Mouse (Mus musculus): ENCODE results near the gene Nek7. TPM values are rescaled to one million over a fixed set of nuclear protein-coding genes. Genes with fewer than 3 reads are reported as not detected.

Nek7 gene
- total RNA-seq, 2 experiments from 2014 or later: 31.3 to 33.0 TPM

GRCm38 (mm10) chr1:138535758-138536574 is 84.0 kb downstream of the Nek7 start:
- intact Hi-C loops (cut with DNase I): no loop called here
- DNase-seq (ENCODE audit: low spot score in 2 of 2): no peak

DNA sequence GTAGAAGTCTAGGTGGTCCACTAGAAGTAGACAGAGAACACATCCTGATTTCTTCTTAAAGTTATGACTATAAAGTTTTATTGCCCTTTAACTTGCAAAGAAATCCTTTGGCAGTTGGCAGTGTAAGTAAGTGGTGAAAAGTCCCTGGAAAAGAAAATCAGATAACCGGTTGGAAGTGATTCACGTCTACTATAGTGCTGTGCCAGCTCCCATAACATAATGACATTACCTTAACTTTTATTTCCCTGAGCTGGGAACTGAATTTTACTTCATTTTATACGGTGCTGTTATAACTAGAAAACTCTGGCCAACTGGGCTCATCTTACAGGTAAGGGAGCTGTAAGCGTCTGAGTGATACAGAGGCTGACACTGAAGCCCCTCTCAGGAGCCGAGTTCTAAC is 89.3 kb downstream of the Nek7 start:
- intact Hi-C loops (cut with DNase I): no loop called here

DNA sequence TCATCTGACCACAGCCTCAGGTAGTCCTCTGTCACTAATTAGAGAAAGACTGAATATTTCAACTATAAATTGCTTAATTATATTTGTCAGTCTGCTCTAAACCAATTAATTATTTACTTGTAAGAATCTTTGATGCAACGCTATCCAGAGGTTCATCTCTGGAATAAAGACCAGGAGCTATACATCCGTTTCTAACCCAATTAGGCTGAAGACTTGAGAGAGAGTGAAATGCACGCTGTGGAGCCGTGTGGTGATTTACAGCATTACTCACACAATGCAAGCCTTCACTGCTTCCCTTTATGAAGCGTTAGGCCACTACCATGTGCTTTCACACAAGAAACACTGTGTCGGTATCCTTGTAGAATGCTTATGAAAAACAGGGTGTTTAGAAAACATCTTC is 96.0 kb downstream of the Nek7 start:
- intact Hi-C loops (cut with DNase I): no loop called here
- no peak for DNase-seq (ENCODE audit: low spot score in 2 of 2)

More for the DNA sequence above, 89.3 kb downstream of the Nek7 start:
- no peak for DNase-seq (ENCODE audit: low spot score in 2 of 2)

- DNase-seq (ENCODE audit: low spot score in 2 of 2): no peak
- intact Hi-C loops (cut with DNase I): no loop called here
Observed at GRCm38 (mm10) chr1:138518235-138518634, 101.7 kb downstream of the Nek7 start.

- no peak for DNase-seq (ENCODE audit: low spot score in 2 of 2)
- intact Hi-C loops (cut with DNase I): no loop called here
Observed at GRCm38 (mm10) chr1:138517360-138518099, 102.4 kb downstream of the Nek7 start.

- intact Hi-C loops (cut with DNase I): no loop called here
Observed at GRCm38 (mm10) chr1:138516946-138517345, 103.0 kb downstream of the Nek7 start.

GRCm38 (mm10) chr1:138515362-138515761 is 104.6 kb downstream of the Nek7 start:
- no peak for DNase-seq (ENCODE audit: low spot score in 2 of 2)
- intact Hi-C loops (cut with DNase I): no loop called here

More at GRCm38 (mm10) chr1:138516946-138517345, 103.0 kb downstream of the Nek7 start:
- no peak for DNase-seq (ENCODE audit: low spot score in 2 of 2)

DNA sequence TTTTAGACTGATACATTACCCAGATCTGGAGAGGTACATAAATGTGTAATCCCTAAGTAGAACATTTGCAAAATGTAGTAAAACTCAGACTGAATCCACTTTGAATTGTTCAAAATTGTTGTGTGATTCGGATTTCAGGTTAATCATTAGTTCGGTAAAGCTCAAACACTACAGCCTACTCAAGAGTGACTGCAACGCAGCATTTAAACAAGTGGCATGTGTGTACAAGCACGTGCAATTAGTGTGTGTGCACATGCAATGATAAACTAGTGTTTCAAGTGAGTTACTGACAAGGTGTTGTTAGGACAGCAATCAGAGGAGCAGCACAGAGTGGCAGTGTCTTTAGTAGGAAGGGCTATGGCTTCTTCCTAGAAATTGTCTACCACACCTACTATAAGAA is 106.0 kb downstream of the Nek7 start:
- intact Hi-C loops (cut with DNase I): no loop called here
- DNase-seq (ENCODE audit: low spot score in 2 of 2): no peak

- no peak for DNase-seq (ENCODE audit: low spot score in 2 of 2)
- intact Hi-C loops (cut with DNase I): no loop called here
Observed at GRCm38 (mm10) chr1:138510566-138510965, 109.4 kb downstream of the Nek7 start.

DNA sequence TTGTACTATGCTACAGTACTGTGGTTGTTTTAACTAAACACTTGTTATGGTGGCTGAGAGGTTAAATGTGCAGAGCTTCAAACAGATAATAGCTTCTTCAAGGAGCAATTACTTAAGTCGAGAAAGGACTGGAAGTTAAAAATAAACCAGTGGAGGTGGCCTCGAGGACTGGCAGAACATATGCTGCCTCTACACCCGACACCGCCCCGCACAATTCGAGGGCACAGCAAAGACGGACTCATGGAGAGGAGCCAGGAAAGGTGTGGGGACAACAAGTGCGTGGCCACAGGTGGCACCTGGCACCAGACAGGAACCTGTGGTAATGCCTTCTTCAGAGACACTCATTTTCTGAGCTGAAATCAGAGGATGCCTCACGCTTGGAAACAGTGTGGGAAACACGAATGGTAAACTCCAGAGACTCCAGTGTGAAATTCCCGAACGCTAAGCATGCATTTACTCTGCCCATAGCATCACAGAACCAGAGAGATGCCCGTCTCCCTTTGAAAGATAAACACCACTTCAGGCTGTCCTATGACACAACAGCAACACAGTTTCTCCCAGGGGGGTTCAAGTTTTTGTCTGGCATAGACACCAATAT is 112.4 kb downstream of the Nek7 start:
- intact Hi-C loops (cut with DNase I): loop anchor here (5.0 kb wide), 1 partner anchor 110 kb away; no protein-coding TSS in a partner anchor

GRCm38 (mm10) chr1:138507014-138507413 is 112.9 kb downstream of the Nek7 start:
- intact Hi-C loops (cut with DNase I): loop anchor here (5.0 kb wide), 1 partner anchor 110 kb away; no protein-coding TSS in a partner anchor
- DNase-seq (ENCODE audit: low spot score in 2 of 2): no peak

More for the DNA sequence above, 112.4 kb downstream of the Nek7 start:
- peak in 1 of 2 experiments; percentile 26 for DNase-seq (ENCODE audit: low spot score in 2 of 2)

GRCm38 (mm10) chr1:138504228-138504627 is 115.7 kb downstream of the Nek7 start:
- intact Hi-C loops (cut with DNase I): no loop called here
- no peak for DNase-seq (ENCODE audit: low spot score in 2 of 2)

GRCm38 (mm10) chr1:138500691-138501090 is 119.2 kb downstream of the Nek7 start:
- DNase-seq (ENCODE audit: low spot score in 2 of 2): no peak
- intact Hi-C loops (cut with DNase I): no loop called here

DNA sequence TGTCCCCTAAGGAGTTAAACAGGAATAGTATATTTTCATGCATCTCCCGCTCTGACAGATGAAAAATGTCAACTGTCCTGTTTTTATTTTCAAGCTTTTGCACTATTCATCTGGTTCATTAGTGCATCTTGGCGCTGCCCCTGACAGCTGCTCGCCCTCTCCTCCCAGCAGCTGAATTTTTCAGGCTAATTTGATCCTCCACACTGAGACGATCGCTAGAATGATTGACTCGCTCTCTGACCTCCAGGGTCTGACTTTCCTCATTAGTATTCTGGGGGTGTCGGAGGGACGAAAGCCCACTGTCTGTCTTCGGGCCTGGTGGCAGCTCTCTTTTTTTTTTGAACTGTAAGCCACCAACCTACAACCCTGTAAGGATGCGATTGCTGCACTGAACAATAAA is 119.8 kb downstream of the Nek7 start:
- DNase-seq (ENCODE audit: low spot score in 2 of 2): no peak
- intact Hi-C loops (cut with DNase I): no loop called here

GRCm38 (mm10) chr1:138499461-138499860 is 120.5 kb downstream of the Nek7 start:
- intact Hi-C loops (cut with DNase I): no loop called here
- peak; percentile 25 to 33 for DNase-seq (ENCODE audit: low spot score in 2 of 2)

DNA sequence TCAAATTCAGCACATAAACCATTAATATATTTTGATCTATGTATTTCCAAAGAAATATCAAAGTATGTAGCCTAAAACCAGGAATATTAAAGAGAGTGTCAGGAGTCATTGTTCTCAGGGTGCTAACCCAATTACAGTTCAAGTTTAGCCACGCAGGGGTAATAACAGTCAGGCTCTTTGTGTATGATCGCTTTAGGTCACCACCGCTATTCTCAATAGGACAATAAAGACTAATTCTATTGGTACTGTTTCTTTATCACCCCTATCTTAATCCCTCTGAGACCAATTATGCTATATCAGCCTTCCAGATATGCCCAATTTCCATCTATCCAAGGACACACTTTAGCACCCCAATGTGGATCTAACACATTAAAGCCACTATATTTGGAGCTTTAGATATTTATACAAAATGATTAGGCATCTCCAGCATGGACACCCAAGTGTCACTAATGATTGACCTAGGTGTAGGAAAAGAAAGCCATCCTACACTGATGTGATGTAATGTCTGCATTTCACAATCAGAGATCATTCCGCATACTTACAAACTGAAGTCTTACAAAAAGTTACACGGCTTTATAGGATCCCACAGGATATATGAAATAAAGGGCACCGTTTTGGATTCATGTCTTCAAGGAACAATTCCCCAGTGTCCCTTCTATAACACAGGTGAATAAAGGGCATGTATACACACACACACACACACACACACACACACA is 128.4 kb downstream of the Nek7 start:
- no peak for DNase-seq (ENCODE audit: low spot score in 2 of 2)
- intact Hi-C loops (cut with DNase I): no loop called here

DNA sequence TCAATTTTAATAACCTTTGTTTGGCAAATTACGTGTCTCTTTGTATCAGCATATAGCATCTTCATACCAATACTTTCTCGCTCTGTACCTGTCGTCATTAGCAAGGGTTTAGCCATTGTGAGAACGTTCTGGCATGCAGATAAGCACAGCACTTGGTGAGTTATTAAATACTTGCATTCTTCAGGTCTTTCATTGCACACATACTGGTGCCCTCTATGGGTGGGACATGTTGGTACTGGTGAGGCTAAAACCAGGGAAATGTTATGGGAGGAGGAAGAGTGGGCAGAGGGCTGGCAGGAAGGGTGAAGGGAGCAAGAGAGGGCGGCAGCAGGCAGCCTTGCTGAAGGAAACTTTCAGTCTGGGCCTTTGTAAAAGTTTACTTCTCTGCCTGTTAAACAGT is 132.4 kb downstream of the Nek7 start:
- intact Hi-C loops (cut with DNase I): no loop called here
- no peak for DNase-seq (ENCODE audit: low spot score in 2 of 2)

GRCm38 (mm10) chr1:138480694-138481093 is 139.2 kb downstream of the Nek7 start:
- intact Hi-C loops (cut with DNase I): no loop called here
- no peak for DNase-seq (ENCODE audit: low spot score in 2 of 2)

GRCm38 (mm10) chr1:138465352-138465751 is 154.6 kb downstream of the Nek7 start:
- intact Hi-C loops (cut with DNase I): no loop called here
- no peak for DNase-seq (ENCODE audit: low spot score in 2 of 2)

GRCm38 (mm10) chr1:138461425-138461824 is 158.5 kb downstream of the Nek7 start:
- DNase-seq (ENCODE audit: low spot score in 2 of 2): no peak
- intact Hi-C loops (cut with DNase I): no loop called here

Measured in left cerebral cortex, postnatal 36 days (tissue).